Mouse (Mus musculus) olfactory bulb, adult 2 months (tissue): Measurements from ENCODE around the gene Plppr3. TPM values are rescaled to one million over a fixed set of nuclear protein-coding genes. Genes with fewer than 3 reads are reported as not detected.

Experiments
- H3K27ac ChIP-seq: fragments of 200-500 bp; 2 replicates; pipeline ENCODE4 v1.5.1; 2012; ENCODE audit warnings: low read depth, low read length; ENCODE audit not compliant: insufficient read depth
- H3K4me1 ChIP-seq: fragments of 200-500 bp; 2 replicates; pipeline ENCODE4 v1.6.1; 2012; ENCODE audit warnings: low read length; ENCODE audit not compliant: control insufficient read depth, insufficient read depth
- H3K4me3 ChIP-seq: fragments of 200-500 bp; 2 replicates; pipeline ENCODE4 v1.5.1; 2012; ENCODE audit warnings: mild to moderate bottlenecking, low read depth, low read length, moderate library complexity; ENCODE audit not compliant: insufficient read depth
- CTCF ChIP-seq: fragments of 200-500 bp; IDR thresholded peaks from 2 replicates; pipeline ENCODE4 v1.5.1; 2012; ENCODE audit warnings: low read depth, mild to moderate bottlenecking, low read length, moderate library complexity; ENCODE audit not compliant: insufficient read depth
- POLR2A ChIP-seq: fragments of 200-500 bp; IDR thresholded peaks from 2 replicates; pipeline ENCODE4 v1.6.1; 2012; ENCODE audit warnings: mild to moderate bottlenecking, low read depth, low read length, moderate library complexity; ENCODE audit not compliant: insufficient read depth
- WGBS: fragments of 180-500 bp; shearing (Covaris S2); methylation state at CpG from one replicate; pipeline ENCODE4 v1.1.7; 2018; 5-methylcytosine and 5-hydroxymethylcytosine counted together
- polyA plus RNA-seq: library from polyadenylated mRNA; stranded (reverse); fragments of >200 nt; gene quantifications from 2 replicates; pipeline ENCODE4 v1.2.4, GENCODE M21; 2012; ENCODE audit warnings: low replicate concordance; ENCODE audit not compliant: missing spikeins, insufficient read depth, insufficient read length

Gene Plppr3
- polyA plus RNA-seq, 1 experiment, result not detected

GRCm38 (mm10) chr10:79873715-79874289 lies 632 bp downstream of the Plppr3 start:
- peak overlapping the region; percentile 81 for H3K4me3 ChIP-seq
- peak overlapping the region; percentile 84 for H3K27ac ChIP-seq
- WGBS, result 1% methylated on average over 26 of the region's 26 CpGs
- peaks cover 25% of the 10 kb centered on the region for H3K4me1 ChIP-seq
- TF ChIP-seq POLR2A, result no peak

- Histone ChIP-seq H3K4me1 (peaks cover 25% of the 10 kb centered on the region), H3K27ac (0 out of 2 replicates have a peak overlapping the region, but pooled peaks have one; percentile 25)
- 3% methylated on average over 6 of the region's 6 CpGs for WGBS
These were observed 1.1 kb downstream of the Plppr3 start for GRCm38 (mm10) chr10:79873313-79873712.

GRCm38 (mm10) chr10:79872862-79873261 lies 1.6 kb downstream of the Plppr3 start:
- Histone ChIP-seq H3K4me1 (peaks cover 25% of the 10 kb centered on the region), H3K27ac (0 out of 2 replicates have a peak overlapping the region, but pooled peaks have one; percentile 25), H3K4me3 (0 out of 2 replicates have a peak overlapping the region, but pooled peaks have one; percentile 2)
- WGBS, result 37% methylated on average over 3 of the region's 3 CpGs
- TF ChIP-seq CTCF, result no peak
- TF ChIP-seq POLR2A, result no peak

More at GRCm38 (mm10) chr10:79873313-79873712, 1.1 kb downstream of the Plppr3 start:
- TF ChIP-seq POLR2A (no peak), CTCF (no peak)
- H3K4me3 ChIP-seq, result peak overlapping the region; percentile 81

GRCm38 (mm10) chr10:79871845-79872244 lies 2.6 kb downstream of the Plppr3 start:
- peaks cover 25% of the 10 kb centered on the region for H3K4me1 ChIP-seq
- TF ChIP-seq CTCF (no peak), POLR2A (no peak)
- no peak overlapping the region for H3K27ac ChIP-seq
- 50% methylated on average over 8 of the region's 8 CpGs for WGBS
- H3K4me3 ChIP-seq, result no peak overlapping the region

- Histone ChIP-seq H3K4me3 (no peak overlapping the region), H3K4me1 (peaks cover 16% of the 10 kb centered on the region; the same call in 1 of the 2 replicates), H3K27ac (no peak overlapping the region)
- WGBS, result 82% methylated on average over 11 of the region's 11 CpGs
- TF ChIP-seq POLR2A (no peak), CTCF (no peak)
These were observed 7.8 kb downstream of the Plppr3 start for GRCm38 (mm10) chr10:79866601-79867000.

- no peak for TF ChIP-seq CTCF
- TF ChIP-seq POLR2A, result no peak
- WGBS, result 72% methylated on average over 19 of the region's 19 CpGs
- H3K4me3 ChIP-seq, result no peak overlapping the region
- H3K27ac ChIP-seq, result no peak overlapping the region
- H3K4me1 ChIP-seq, result peaks cover 23% of the 10 kb centered on the region
These were observed 8.6 kb downstream of the Plppr3 start for GRCm38 (mm10) chr10:79865801-79866295.

- no peak for TF ChIP-seq POLR2A
- no peak for TF ChIP-seq CTCF
- Histone ChIP-seq H3K27ac (no peak overlapping the region), H3K4me1 (peaks cover 28% of the 10 kb centered on the region), H3K4me3 (no peak overlapping the region)
- WGBS, result 59% methylated on average over 12 of the region's 12 CpGs
These were observed 9.2 kb downstream of the Plppr3 start for GRCm38 (mm10) chr10:79865189-79865601.

GRCm38 (mm10) chr10:79864351-79865188 lies 9.9 kb downstream of the Plppr3 start:
- WGBS, result 51% methylated on average over 10 of the region's 10 CpGs
- H3K27ac ChIP-seq, result no peak overlapping the region
- H3K4me3 ChIP-seq, result no peak overlapping the region
- peaks cover 32% of the 10 kb centered on the region for H3K4me1 ChIP-seq
- TF ChIP-seq CTCF, result no peak
- TF ChIP-seq POLR2A, result no peak

GRCm38 (mm10) chr10:79862925-79863324 lies 11.5 kb downstream of the Plppr3 start:
- TF ChIP-seq CTCF, result no peak
- no peak for TF ChIP-seq POLR2A
- H3K4me3 ChIP-seq, result no peak overlapping the region
- WGBS, result 58% methylated on average over 10 of the region's 10 CpGs
- H3K27ac ChIP-seq, result no peak overlapping the region
- H3K4me1 ChIP-seq, result peaks cover 46% of the 10 kb centered on the region
